Mouse (Mus musculus) MEL (cell line): ENCODE measurements around the gene Ccl11.

Experiments
- CHD1 ChIP-seq: IDR thresholded peaks from 2 replicates; pipeline ENCODE4 v1.6.1; 2012; ENCODE audit warnings: low read depth, mild to moderate bottlenecking, inconsistent platforms, low read length, improper control_type of control experiment
- CTCF ChIP-seq, 3 experiments: IDR thresholded peaks in 2 of 3; conservative IDR thresholded peaks in 1 of 3; 2 replicates each; pipeline ENCODE4 v1.5.1; 2011 to 2012; ENCODE audit warnings: low read length in 3 of 3, low read depth in 2 of 3, mild to moderate bottlenecking in 2 of 3, improper control_type of control experiment in 1 of 3, inconsistent platforms in 1 of 3, mixed read lengths in 1 of 3, moderate library complexity in 1 of 3; ENCODE audit not compliant: control insufficient read depth in 1 of 3, insufficient read depth in 1 of 3, poor library complexity in 1 of 3, severe bottlenecking in 1 of 3
- EP300 ChIP-seq, 2 experiments: IDR thresholded peaks; 2 replicates each; pipeline ENCODE4 v1.6.1; 2011; ENCODE audit warnings: improper control_type of control experiment in 2 of 2, low read length in 2 of 2, low read depth in 1 of 2, mild to moderate bottlenecking in 1 of 2
- JUND ChIP-seq: IDR thresholded peaks from 2 replicates; pipeline ENCODE4 v1.6.1; 2011; ENCODE audit warnings: low read depth, mild to moderate bottlenecking, improper control_type of control experiment, low read length
- MEF2A ChIP-seq: IDR thresholded peaks from 2 replicates; pipeline ENCODE4 v1.6.1; 2014; ENCODE audit warnings: low read depth, mild to moderate bottlenecking, inconsistent platforms, low read length, improper control_type of control experiment; ENCODE audit not compliant: poor library complexity, insufficient replicate concordance, severe bottlenecking; ENCODE audit errors: extremely low read depth
- MYC ChIP-seq: IDR thresholded peaks from 2 replicates; pipeline ENCODE4 v1.6.1; 2011; ENCODE audit warnings: low read depth, mild to moderate bottlenecking, low read length, improper control_type of control experiment, moderate library complexity
- NELFE ChIP-seq: IDR thresholded peaks from 2 replicates; pipeline ENCODE4 v1.6.1; 2011; ENCODE audit warnings: low read depth, low read length, improper control_type of control experiment
- POLR2A ChIP-seq, 2 experiments: IDR thresholded peaks; 2 replicates each; pipeline ENCODE4 v1.6.1; 2011 to 2012; ENCODE audit warnings: low read length in 2 of 2, mild to moderate bottlenecking in 2 of 2, control low read depth in 1 of 2, improper control_type of control experiment in 1 of 2, low read depth in 1 of 2, moderate library complexity in 1 of 2; ENCODE audit not compliant: control insufficient read depth in 1 of 2, insufficient read depth in 1 of 2, poor library complexity in 1 of 2
- RCOR1 ChIP-seq: IDR thresholded peaks from 2 replicates; pipeline ENCODE4 v1.6.1; 2012; ENCODE audit warnings: low read depth, mild to moderate bottlenecking, inconsistent platforms, low read length, improper control_type of control experiment
- USF1 ChIP-seq: IDR thresholded peaks from 2 replicates; pipeline ENCODE4 v1.6.1; 2014; ENCODE audit warnings: low read depth, mild to moderate bottlenecking, inconsistent platforms, low read length, improper control_type of control experiment, moderate library complexity
- ZC3H11A ChIP-seq: IDR thresholded peaks from 2 replicates; pipeline ENCODE4 v1.6.1; 2012; ENCODE audit warnings: low read depth, mild to moderate bottlenecking, inconsistent platforms, low read length, improper control_type of control experiment
- ZKSCAN1 ChIP-seq: IDR thresholded peaks from 2 replicates; pipeline ENCODE4 v1.6.1; 2012; ENCODE audit warnings: low read depth, mild to moderate bottlenecking, inconsistent platforms, low read length, improper control_type of control experiment, moderate library complexity

DNA sequence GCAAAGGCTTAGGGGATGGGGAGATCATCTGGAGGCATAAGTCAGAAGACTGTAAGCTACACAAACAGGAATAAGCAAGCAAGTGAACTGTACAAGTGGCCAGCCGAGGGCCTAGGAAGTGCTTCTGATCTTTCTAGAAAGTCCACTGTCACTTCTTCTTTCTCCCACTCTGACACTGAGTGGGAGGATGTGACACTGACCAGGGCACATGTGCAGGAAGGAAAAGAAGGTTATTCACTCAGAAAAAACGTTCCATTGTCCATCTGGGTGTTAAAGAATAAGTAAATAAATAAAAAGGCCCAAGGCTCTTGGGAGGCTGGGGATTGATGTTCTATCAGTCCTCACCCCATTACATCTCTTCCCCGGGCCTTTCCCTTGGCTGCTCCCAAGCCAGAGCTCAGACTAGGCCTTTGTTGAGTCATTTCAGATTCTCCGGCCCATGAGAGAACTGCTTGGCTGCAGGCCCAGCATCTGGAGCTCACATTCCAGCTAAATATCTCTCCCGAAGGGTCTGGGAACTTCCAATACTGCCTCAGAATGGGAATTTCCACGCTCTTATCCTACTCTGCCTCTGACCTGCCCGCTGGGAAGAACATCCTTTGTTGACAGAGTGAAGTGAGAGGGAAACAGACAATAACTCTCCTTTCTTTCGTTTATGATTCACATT, 24.8 kb upstream of the Ccl11 start:
- TF ChIP-seq USF1, result no peak
- no peak for TF ChIP-seq POLR2A (IDR thresholded peaks at IDR 0.05; ENCODE audit: control insufficient read depth in 1 of 2, insufficient read depth in 1 of 2, low read depth in 1 of 2, low read length in 2 of 2, poor library complexity in 1 of 2)
- TF ChIP-seq MYC, result no peak
- TF ChIP-seq RCOR1, result no peak
- TF ChIP-seq EP300 (IDR thresholded peaks at IDR 0.05; ENCODE audit: low read depth in 1 of 2, low read length in 2 of 2), result no peak
- no peak for TF ChIP-seq CTCF (IDR thresholded peaks at IDR 0.05 in 2 of 3, conservative IDR thresholded peaks at IDR 0.05 in 1 of 3; ENCODE audit: control insufficient read depth in 1 of 3, insufficient read depth in 1 of 3, low read depth in 2 of 3, low read length in 3 of 3, poor library complexity in 1 of 3, severe bottlenecking in 1 of 3)
- TF ChIP-seq JUND, result no peak
- TF ChIP-seq NELFE, result no peak
- no peak for TF ChIP-seq CHD1
- no peak for TF ChIP-seq ZKSCAN1
- TF ChIP-seq MEF2A, result no peak
- no peak for TF ChIP-seq ZC3H11A
